Mouse (Mus musculus) kidney, adult 2 months (tissue): ENCODE results near the gene Tsc22d2. TPM values are rescaled to one million over a fixed set of nuclear protein-coding genes. Genes with fewer than 3 reads are reported as not detected.

ENCODE experiments used
- DNase-seq: peaks from one replicate; pipeline ENCODE4 v3.0.0; 2021
- H3K27ac ChIP-seq: fragments of 200-500 bp; 2 replicates; pipeline ENCODE4 v1.5.1; 2012; ENCODE audit warnings: low read depth, low read length, control low read depth, inconsistent platforms; ENCODE audit not compliant: insufficient read depth
- H3K27me3 ChIP-seq: fragments of 200-500 bp; replicated peaks from 2 replicates; pipeline ENCODE4 v1.6.1; 2012; ENCODE audit warnings: mild to moderate bottlenecking, moderate library complexity, low read length, inconsistent platforms; ENCODE audit not compliant: control insufficient read depth, insufficient read depth
- H3K36me3 ChIP-seq: fragments of 200-500 bp; 2 replicates; pipeline ENCODE4 v1.6.1; 2012; ENCODE audit warnings: mild to moderate bottlenecking, moderate library complexity, low read length, inconsistent platforms; ENCODE audit not compliant: control insufficient read depth, insufficient read depth
- H3K4me1 ChIP-seq: fragments of 200-500 bp; 2 replicates; pipeline ENCODE4 v1.6.1; 2011; ENCODE audit warnings: low read length; ENCODE audit not compliant: control insufficient read depth, insufficient read depth
- H3K4me3 ChIP-seq: fragments of 200-500 bp; 2 replicates; pipeline ENCODE4 v1.5.1; 2011; ENCODE audit warnings: mild to moderate bottlenecking, low read depth, low read length, control low read depth; ENCODE audit not compliant: insufficient read depth
- CTCF ChIP-seq: fragments of 200-500 bp; conservative IDR thresholded peaks from 2 replicates; pipeline ENCODE4 v1.5.1; 2011; ENCODE audit warnings: low read depth, mild to moderate bottlenecking, control low read depth, low read length, moderate library complexity, mixed read lengths; ENCODE audit not compliant: insufficient read depth, insufficient read length
- POLR2A ChIP-seq: fragments of 200-500 bp; IDR thresholded peaks from one replicate; pipeline ENCODE4 v1.6.1; 2011; ENCODE audit warnings: low read depth, low read length, control low read depth
- WGBS: fragments of 180-500 bp; shearing (Covaris S2); methylation state at CpG from one replicate; pipeline ENCODE4 v1.1.7; 2018; 5-methylcytosine and 5-hydroxymethylcytosine counted together
- polyA plus RNA-seq: library from polyadenylated mRNA; depleted of rRNA; stranded (reverse); fragments of >200 nt; gene quantifications from 2 replicates; pipeline ENCODE4 v1.2.3, GENCODE M21; 2012

Tsc22d2 gene
- polyA plus RNA-seq, 1 experiment = 8.4 TPM

- H3K4me1 ChIP-seq = no peaks in the 10 kb centered on the region; the same call in 1 of the 2 replicates
- no peaks in the 10 kb centered on the region for H3K36me3 ChIP-seq
- peak; percentile 14 for DNase-seq
- no peak overlapping the region for H3K27ac ChIP-seq
- no peak overlapping the region for H3K4me3 ChIP-seq
- TF ChIP-seq POLR2A (no peak), CTCF (no peak)
- no peaks in the 10 kb centered on the region for H3K27me3 ChIP-seq
- WGBS = 23% methylated on average over 5 of the region's 5 CpGs
Measured at GRCm38 (mm10) chr3:58377589-58378134, 36.9 kb upstream of the Tsc22d2 start.

GRCm38 (mm10) chr3:58382676-58383075 lies 31.8 kb upstream of the Tsc22d2 start:
- WGBS = 100% methylated on average over 1 of the region's 1 CpGs
- Histone ChIP-seq H3K27me3 (no peaks in the 10 kb centered on the region), H3K4me3 (no peak overlapping the region), H3K4me1 (no peaks in the 10 kb centered on the region), H3K36me3 (no peaks in the 10 kb centered on the region), H3K27ac (no peak overlapping the region)
- DNase-seq = no peak
- TF ChIP-seq CTCF (no peak), POLR2A (no peak)

- WGBS = 48% methylated on average over 1 of the region's 1 CpGs
- H3K36me3 ChIP-seq = no peaks in the 10 kb centered on the region
- TF ChIP-seq CTCF (no peak), POLR2A (no peak)
- H3K4me1 ChIP-seq = no peaks in the 10 kb centered on the region
- no peak overlapping the region for H3K27ac ChIP-seq
- no peak overlapping the region for H3K4me3 ChIP-seq
- H3K27me3 ChIP-seq = no peaks in the 10 kb centered on the region
- no peak for DNase-seq
Measured at GRCm38 (mm10) chr3:58385060-58385459, 29.5 kb upstream of the Tsc22d2 start.

- H3K27ac ChIP-seq = no peak overlapping the region
- no peaks in the 10 kb centered on the region for H3K27me3 ChIP-seq
- TF ChIP-seq CTCF (no peak), POLR2A (no peak)
- H3K36me3 ChIP-seq = no peaks in the 10 kb centered on the region
- DNase-seq = no peak
- 89% methylated on average over 4 of the region's 4 CpGs for WGBS
- no peaks in the 10 kb centered on the region for H3K4me1 ChIP-seq
- no peak overlapping the region for H3K4me3 ChIP-seq
Measured at GRCm38 (mm10) chr3:58388731-58389130, 25.8 kb upstream of the Tsc22d2 start.

- Histone ChIP-seq H3K27ac (no peak overlapping the region), H3K4me1 (no peaks in the 10 kb centered on the region), H3K36me3 (no peaks in the 10 kb centered on the region), H3K4me3 (no peak overlapping the region), H3K27me3 (no peaks in the 10 kb centered on the region)
- no peak for DNase-seq
- WGBS = 69% methylated on average over 5 of the region's 5 CpGs
- TF ChIP-seq CTCF = no peak
- TF ChIP-seq POLR2A = no peak
Measured at GRCm38 (mm10) chr3:58398541-58398940, 16.0 kb upstream of the Tsc22d2 start.

- no peak for DNase-seq
- Histone ChIP-seq H3K27me3 (no peaks in the 10 kb centered on the region), H3K36me3 (no peaks in the 10 kb centered on the region), H3K4me1 (no peaks in the 10 kb centered on the region), H3K27ac (no peak overlapping the region), H3K4me3 (no peak overlapping the region)
- TF ChIP-seq POLR2A = no peak
- 72% methylated on average over 3 of the region's 3 CpGs for WGBS
Measured at GRCm38 (mm10) chr3:58399931-58400330, 14.6 kb upstream of the Tsc22d2 start.

GRCm38 (mm10) chr3:58411669-58412068 lies 2.8 kb upstream of the Tsc22d2 start:
- Histone ChIP-seq H3K4me3 (no peak overlapping the region), H3K36me3 (no peaks in the 10 kb centered on the region), H3K27ac (no peak overlapping the region), H3K27me3 (no peaks in the 10 kb centered on the region), H3K4me1 (0 out of 2 replicates have a peak, but pooled peaks cover 3% of the 10 kb centered on the region)
- DNase-seq = no peak
- TF ChIP-seq CTCF (no peak), POLR2A (no peak)

- Histone ChIP-seq H3K4me1 (0 out of 2 replicates have a peak, but pooled peaks cover 3% of the 10 kb centered on the region), H3K4me3 (peak overlapping the region; percentile 65; the same call in 1 of the 2 replicates), H3K27ac (peak overlapping the region; percentile 44; the same call in 1 of the 2 replicates), H3K27me3 (no peaks in the 10 kb centered on the region), H3K36me3 (no peaks in the 10 kb centered on the region; the same call in 1 of the 2 replicates)
- TF ChIP-seq POLR2A (no peak), CTCF (no peak)
- peak; percentile 3 for DNase-seq
- WGBS = 28% methylated on average over 5 of the region's 5 CpGs
Measured at GRCm38 (mm10) chr3:58413671-58414070, 844 bp upstream of the Tsc22d2 start.
